Mouse (Mus musculus) cerebellum, adult 18-20 months (tissue): ENCODE data around the gene Fdx1.

Experiments used
- DNase-seq, 2 experiments: peaks; one replicate each; pipeline ENCODE4 v3.0.0; 2021

Fdx1 gene

GRCm38 (mm10) chr9:51962975-51963701 is at the start of gene Fdx1:
Gene Fdx1, minus strand, starts transcription at chr9:51963556.
- DNase-seq = peak; percentile 75 to 81

GRCm38 (mm10) chr9:52012781-52013436 is 49.6 kb upstream of the Fdx1 start:
- DNase-seq = no peak

GRCm38 (mm10) chr9:52012311-52012710 is 49.0 kb upstream of the Fdx1 start:
- DNase-seq = no peak

- DNase-seq = no peak
Measured at GRCm38 (mm10) chr9:52008511-52008910, 45.2 kb upstream of the Fdx1 start.

- DNase-seq = no peak
Measured at GRCm38 (mm10) chr9:52007341-52007740, 44.0 kb upstream of the Fdx1 start.

GRCm38 (mm10) chr9:52003501-52003900 is 40.1 kb upstream of the Fdx1 start:
- no peak for DNase-seq

GRCm38 (mm10) chr9:51995331-51996099 is 32.2 kb upstream of the Fdx1 start:
- no peak for DNase-seq

GRCm38 (mm10) chr9:51994636-51995260 is 31.4 kb upstream of the Fdx1 start:
- DNase-seq = no peak

- no peak for DNase-seq
Measured at GRCm38 (mm10) chr9:51993486-51994275, 30.3 kb upstream of the Fdx1 start.

GRCm38 (mm10) chr9:51991241-51991876 is 28.0 kb upstream of the Fdx1 start:
- DNase-seq = no peak

GRCm38 (mm10) chr9:51990828-51991227 is 27.5 kb upstream of the Fdx1 start:
- DNase-seq = peak in 1 of 2 experiments; percentile 5

GRCm38 (mm10) chr9:51985493-51986099 is 22.2 kb upstream of the Fdx1 start:
- DNase-seq = no peak

- DNase-seq = no peak
Measured at GRCm38 (mm10) chr9:51981131-51981530, 17.8 kb upstream of the Fdx1 start.

GRCm38 (mm10) chr9:51979301-51979700 is 15.9 kb upstream of the Fdx1 start:
- DNase-seq = no peak

GRCm38 (mm10) chr9:51978545-51979259 is 15.3 kb upstream of the Fdx1 start:
- DNase-seq = no peak

- peak; percentile 80 to 82 for DNase-seq
Measured at GRCm38 (mm10) chr9:51977439-51978000, 14.2 kb upstream of the Fdx1 start.

- no peak for DNase-seq
Measured at GRCm38 (mm10) chr9:51974871-51975270, 11.5 kb upstream of the Fdx1 start.

- DNase-seq = no peak
Measured at GRCm38 (mm10) chr9:51973846-51974245, 10.5 kb upstream of the Fdx1 start.

- no peak for DNase-seq
Measured at GRCm38 (mm10) chr9:51966373-51966772, 3.0 kb upstream of the Fdx1 start.

- no peak for DNase-seq
Measured at GRCm38 (mm10) chr9:51964110-51964509, 754 bp upstream of the Fdx1 start.
